Mouse (Mus musculus) lung, postnatal 0 days (tissue): Measurements from ENCODE around the gene Ulk1.

Experiments used
- CTCF ChIP-seq: IDR thresholded peaks from 2 replicates; pipeline ENCODE4 v1.5.1; 2016; ENCODE audit warnings: antibody characterized with exemption, mild to moderate bottlenecking
- EP300 ChIP-seq: IDR thresholded peaks from 2 replicates; pipeline ENCODE4 v1.6.1; 2016; ENCODE audit warnings: antibody characterized with exemption, mild to moderate bottlenecking, control low read depth

DNA sequence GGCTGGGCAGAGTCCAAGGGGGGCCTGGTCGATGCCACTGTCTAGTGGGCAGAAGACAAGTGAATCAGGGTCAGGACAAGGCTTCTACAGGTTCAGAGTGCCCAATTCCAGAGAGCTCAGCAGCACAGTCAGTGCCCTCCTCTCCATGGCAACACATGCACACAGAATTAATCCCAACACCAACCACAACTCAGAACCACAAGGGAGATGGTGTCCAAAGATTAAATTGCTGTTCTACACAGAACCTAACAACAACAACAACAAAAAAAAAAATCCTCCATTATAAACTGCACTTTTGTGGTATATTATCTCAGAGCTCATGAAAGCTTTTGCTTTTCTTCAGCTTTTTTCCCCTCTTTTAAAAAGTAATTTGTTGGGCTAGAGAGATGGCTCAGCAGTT is 74.3 kb downstream of the Ulk1 start:
- TF ChIP-seq CTCF: no peak
- no peak for TF ChIP-seq EP300
